Mouse (Mus musculus): Measurements from ENCODE around the gene Cldn2.

The Cldn2 gene

DNA sequence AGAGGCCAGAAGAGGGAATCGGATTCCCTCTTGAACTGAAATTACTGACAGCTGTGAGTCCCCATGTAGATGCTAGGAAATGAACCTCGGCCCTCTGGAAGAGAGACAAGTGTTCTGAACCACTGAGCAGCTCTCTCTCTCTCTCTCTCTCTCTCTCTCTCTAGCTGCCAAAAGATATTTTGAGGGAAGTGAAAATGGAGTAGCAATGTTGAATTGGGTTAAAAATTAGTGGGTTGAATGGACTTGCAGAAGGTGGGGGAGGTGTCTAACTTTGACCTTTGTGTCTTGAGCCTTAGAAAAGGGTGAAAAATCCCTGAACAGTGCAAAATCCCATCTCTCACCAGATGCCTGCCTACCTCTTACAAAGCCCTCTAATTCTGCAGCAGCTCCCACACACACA lies 6.8 kb downstream of the Cldn2 start:
- DNase-seq (ENCODE audit: low read depth, low spot score) = no peak

DNA sequence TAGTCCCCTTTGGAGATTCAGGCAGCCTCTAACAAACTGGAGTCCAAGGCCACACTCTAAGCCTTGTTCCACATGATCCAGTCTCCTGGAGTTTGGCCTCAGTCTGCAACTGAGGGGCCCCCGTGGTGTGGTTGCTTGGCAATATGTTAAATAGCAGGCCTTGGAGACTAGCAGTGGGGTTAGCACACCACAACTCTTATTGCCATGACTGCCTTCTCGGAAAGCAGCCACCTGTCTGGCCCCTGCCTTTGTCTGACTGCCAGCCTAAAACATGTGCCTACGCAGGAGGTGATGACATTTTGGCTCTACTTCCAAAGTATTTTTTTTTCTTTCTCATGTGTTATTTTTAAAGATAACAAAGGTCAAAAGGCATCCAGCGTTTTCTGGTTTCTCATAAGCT lies 7.5 kb downstream of the Cldn2 start:
- no peak for DNase-seq (ENCODE audit: low read depth, low spot score)

DNA sequence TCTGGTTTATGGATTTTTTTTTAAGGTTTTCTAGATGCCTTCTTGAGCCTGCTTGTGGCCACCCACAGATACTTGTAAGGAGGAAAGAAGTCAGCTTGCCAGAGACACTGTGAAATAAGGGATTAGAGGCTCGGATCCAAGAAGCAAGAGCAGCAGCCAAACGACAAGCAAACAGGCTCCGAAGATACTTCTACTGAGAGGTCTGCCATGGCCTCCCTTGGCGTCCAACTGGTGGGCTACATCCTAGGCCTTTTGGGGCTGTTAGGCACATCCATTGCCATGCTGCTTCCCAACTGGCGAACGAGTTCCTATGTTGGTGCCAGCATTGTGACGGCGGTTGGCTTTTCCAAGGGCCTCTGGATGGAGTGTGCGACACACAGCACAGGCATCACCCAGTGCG lies 7.9 kb downstream of the Cldn2 start:
- DNase-seq (ENCODE audit: low read depth, low spot score) = no peak

GRCm38 (mm10) chrX:139812636-139813298 lies 12.1 kb downstream of the Cldn2 start:
- DNase-seq (ENCODE audit: low read depth, low spot score) = no peak

DNA sequence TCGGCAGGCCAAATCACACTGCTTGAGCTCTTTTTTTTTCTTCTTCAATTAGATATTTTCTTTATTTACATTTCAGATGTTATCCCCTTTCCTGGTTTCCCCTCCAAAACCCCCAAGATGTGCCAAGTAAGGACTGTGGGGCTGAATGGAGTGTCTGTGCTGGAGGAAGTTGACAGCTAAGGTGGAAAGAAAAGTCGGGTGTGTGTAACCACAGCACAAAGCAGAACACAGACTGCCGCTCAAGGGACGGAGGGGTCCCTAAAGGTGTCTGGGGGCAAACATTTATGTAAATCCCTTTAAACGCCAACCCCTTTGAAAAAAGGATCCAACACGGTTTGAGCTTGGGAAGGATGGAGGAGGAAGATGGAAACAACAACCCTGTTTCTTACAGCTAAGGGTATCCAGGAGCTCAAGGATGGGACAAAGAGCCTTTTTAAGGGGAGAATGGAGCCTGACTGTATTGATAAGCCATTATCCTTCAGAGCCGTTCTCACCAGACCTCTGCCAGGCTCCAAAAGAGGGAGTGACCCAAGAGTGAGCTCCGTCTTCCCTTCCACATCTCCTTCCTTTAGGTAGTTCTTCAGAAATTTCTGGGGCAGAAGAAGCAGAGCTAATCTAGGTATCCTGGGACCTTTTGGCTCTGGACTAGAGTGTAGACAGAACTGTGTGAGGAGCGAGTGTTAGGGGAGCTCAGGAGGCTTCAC lies 12.8 kb downstream of the Cldn2 start:
- no peak for DNase-seq (ENCODE audit: low read depth, low spot score)

GRCm38 (mm10) chrX:139814018-139814635 lies 13.5 kb downstream of the Cldn2 start:
- no peak for DNase-seq (ENCODE audit: low read depth, low spot score)

- no peak for DNase-seq (ENCODE audit: low read depth, low spot score)
Observed at GRCm38 (mm10) chrX:139815201-139815600, 14.6 kb downstream of the Cldn2 start.

- DNase-seq (ENCODE audit: low read depth, low spot score) = no peak
Observed at GRCm38 (mm10) chrX:139825402-139825801, 24.8 kb downstream of the Cldn2 start.

DNA sequence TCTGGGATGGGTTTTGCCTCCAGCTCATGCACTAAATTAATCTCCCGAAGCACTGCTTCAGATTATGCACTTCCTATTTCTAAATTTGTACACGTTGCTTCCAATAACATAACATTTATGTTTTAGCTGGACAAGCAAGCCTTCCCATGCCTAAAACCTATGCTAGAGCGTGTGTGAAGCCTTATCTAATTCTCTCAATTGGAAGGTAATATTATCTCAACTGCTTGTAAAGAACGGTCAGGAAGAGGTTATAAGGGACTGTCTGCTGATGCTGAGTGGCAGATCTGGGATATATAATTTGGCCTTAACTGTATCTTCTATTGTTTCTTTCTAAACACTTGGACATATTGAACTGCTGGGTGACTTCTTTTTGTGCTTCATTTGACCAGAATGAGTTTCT lies 26.3 kb downstream of the Cldn2 start:
- no peak for DNase-seq (ENCODE audit: low read depth, low spot score)

GRCm38 (mm10) chrX:139828363-139829092 lies 27.9 kb downstream of the Cldn2 start:
- DNase-seq (ENCODE audit: low read depth, low spot score) = no peak

DNA sequence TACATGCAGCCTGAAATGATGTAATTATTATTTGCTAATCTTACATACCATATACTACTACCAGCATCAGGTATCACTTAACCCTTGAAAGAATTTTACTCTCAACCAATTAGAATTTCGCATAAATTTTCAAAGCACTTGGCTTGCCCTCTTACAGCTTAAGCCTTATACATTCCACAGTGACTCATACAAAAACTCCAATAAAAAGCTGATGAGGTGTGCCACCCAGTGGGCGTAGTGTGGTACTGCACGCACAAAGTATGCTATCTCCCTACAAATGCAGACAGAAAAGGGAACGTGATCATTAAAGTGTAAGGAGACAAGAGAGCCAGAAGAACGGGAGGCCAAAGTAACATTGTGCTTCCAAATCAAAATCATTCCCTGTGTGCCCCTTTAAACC lies 31.8 kb downstream of the Cldn2 start:
- peak; percentile 30 for DNase-seq (ENCODE audit: low read depth, low spot score)

DNA sequence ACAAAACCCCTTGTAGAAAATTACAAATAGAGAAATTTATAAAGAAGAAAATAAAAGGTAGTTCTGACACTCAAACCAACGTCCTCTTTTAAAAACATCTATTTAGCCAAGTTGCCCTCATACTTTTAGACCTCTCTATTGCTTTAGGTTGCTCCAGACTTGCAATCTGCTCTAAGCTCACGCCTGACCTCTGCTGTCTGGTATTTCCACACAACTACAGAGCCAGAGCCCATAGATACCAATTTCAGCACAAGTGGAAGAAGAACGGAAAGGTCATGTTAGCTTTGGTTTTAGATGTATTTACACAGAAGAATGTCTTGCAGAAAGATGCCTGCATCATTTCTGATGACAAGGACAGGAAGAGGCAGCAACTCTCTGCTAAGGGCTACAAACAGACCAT lies 38.4 kb downstream of the Cldn2 start:
- no peak for DNase-seq (ENCODE audit: low read depth, low spot score)

- no peak for DNase-seq (ENCODE audit: low read depth, low spot score)
Observed at GRCm38 (mm10) chrX:139841091-139841490, 40.5 kb downstream of the Cldn2 start.

GRCm38 (mm10) chrX:139854795-139855194 lies 54.2 kb downstream of the Cldn2 start:
- no peak for DNase-seq (ENCODE audit: low read depth, low spot score)

DNA sequence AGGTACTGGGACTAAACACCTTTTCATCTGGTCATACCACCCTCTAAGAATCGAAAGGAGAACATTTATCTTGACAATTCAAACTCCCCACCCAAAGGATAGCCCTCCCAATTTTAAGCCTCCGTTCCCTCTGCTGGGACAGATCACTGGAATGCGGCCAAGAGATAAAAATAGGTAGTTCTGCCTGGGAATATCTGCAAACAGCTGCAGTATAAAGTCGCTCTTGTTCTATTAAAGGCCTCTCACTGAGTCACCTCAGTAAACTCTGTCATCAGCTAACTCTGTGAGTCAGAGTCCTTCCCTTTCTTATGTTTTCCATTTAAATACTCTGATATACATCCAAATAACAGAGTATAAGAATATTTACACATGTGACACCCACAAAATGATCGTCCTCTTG lies 58.8 kb downstream of the Cldn2 start:
- DNase-seq (ENCODE audit: low read depth, low spot score) = no peak

Data from forelimb bud, embryonic 11.5 days (tissue).